Mouse (Mus musculus): ENCODE measurements at regions not wholly inside any gene's neighbourhood (a gene's known extent, or its start where the extent isn't known, plus 50 kb on each side); places are given as distances from the start of the nearest gene placed in this dataset.

GRCm38 (mm10) chr4:64632189-64632588 is 491.8 kb upstream of the Pappa start:
- no peak overlapping the region for H3K4me2 ChIP-seq
- no peaks in the 10 kb centered on the region for H3K9me3 ChIP-seq
- no peak overlapping the region for H3K4me3 ChIP-seq (replicated peaks)
- no peak for ATAC-seq (ENCODE audit: insufficient read depth, low FRiP score, low read depth)
- H3K4me1 ChIP-seq: no peaks in the 10 kb centered on the region
- no peaks in the 10 kb centered on the region for H3K27me3 ChIP-seq (replicated peaks)
- no peaks in the 10 kb centered on the region for H3K36me3 ChIP-seq
- no peak overlapping the region for H3K27ac ChIP-seq
- WGBS: 48% methylated on average over 1 of the region's 1 CpGs
- H3K9ac ChIP-seq: no peak overlapping the region

GRCm38 (mm10) chr4:64635256-64635962 is 488.6 kb upstream of the Pappa start:
- Histone ChIP-seq H3K27me3 (replicated peaks) (no peaks in the 10 kb centered on the region), H3K4me1 (no peaks in the 10 kb centered on the region), H3K9ac (no peak overlapping the region), H3K36me3 (no peaks in the 10 kb centered on the region), H3K27ac (no peak overlapping the region), H3K4me2 (no peak overlapping the region), H3K4me3 (replicated peaks) (no peak overlapping the region), H3K9me3 (no peaks in the 10 kb centered on the region)
- ATAC-seq (ENCODE audit: insufficient read depth, low FRiP score, low read depth): no peak
- 82% methylated on average over 2 of the region's 2 CpGs for WGBS

- no peak overlapping the region for H3K4me3 ChIP-seq (replicated peaks)
- no peak overlapping the region for H3K27ac ChIP-seq
- H3K4me2 ChIP-seq: no peak overlapping the region
- WGBS: 79% methylated on average over 3 of the region's 3 CpGs
- ATAC-seq (ENCODE audit: insufficient read depth, low FRiP score, low read depth): no peak
- H3K9ac ChIP-seq: no peak overlapping the region
- no peaks in the 10 kb centered on the region for H3K27me3 ChIP-seq (replicated peaks)
- no peaks in the 10 kb centered on the region for H3K4me1 ChIP-seq
- H3K9me3 ChIP-seq: no peaks in the 10 kb centered on the region
- H3K36me3 ChIP-seq: no peaks in the 10 kb centered on the region
Observed at GRCm38 (mm10) chr4:64640056-64640455, 483.9 kb upstream of the Pappa start.

- no peaks in the 10 kb centered on the region for H3K27me3 ChIP-seq (replicated peaks)
- WGBS: 76% methylated on average over 1 of the region's 1 CpGs
- ATAC-seq (ENCODE audit: insufficient read depth, low FRiP score, low read depth): no peak
- H3K9me3 ChIP-seq: no peaks in the 10 kb centered on the region
- no peak overlapping the region for H3K27ac ChIP-seq
- H3K36me3 ChIP-seq: no peaks in the 10 kb centered on the region
- no peaks in the 10 kb centered on the region for H3K4me1 ChIP-seq
- H3K4me3 ChIP-seq (replicated peaks): no peak overlapping the region
- no peak overlapping the region for H3K9ac ChIP-seq
- no peak overlapping the region for H3K4me2 ChIP-seq
Observed at GRCm38 (mm10) chr4:64640976-64641375, 483.0 kb upstream of the Pappa start.

GRCm38 (mm10) chr4:64645141-64645540 is 478.8 kb upstream of the Pappa start:
- 84% methylated on average over 2 of the region's 2 CpGs for WGBS
- Histone ChIP-seq H3K9ac (no peak overlapping the region), H3K27me3 (replicated peaks) (no peaks in the 10 kb centered on the region), H3K27ac (no peak overlapping the region), H3K9me3 (no peaks in the 10 kb centered on the region), H3K4me1 (no peaks in the 10 kb centered on the region), H3K4me2 (no peak overlapping the region), H3K36me3 (no peaks in the 10 kb centered on the region), H3K4me3 (replicated peaks) (no peak overlapping the region)
- ATAC-seq (ENCODE audit: insufficient read depth, low FRiP score, low read depth): no peak

- Histone ChIP-seq H3K9ac (no peak overlapping the region), H3K4me2 (no peak overlapping the region), H3K4me3 (replicated peaks) (no peak overlapping the region), H3K4me1 (no peaks in the 10 kb centered on the region), H3K27ac (no peak overlapping the region), H3K9me3 (no peaks in the 10 kb centered on the region), H3K36me3 (no peaks in the 10 kb centered on the region), H3K27me3 (replicated peaks) (no peaks in the 10 kb centered on the region)
- no peak for ATAC-seq (ENCODE audit: insufficient read depth, low FRiP score, low read depth)
- 75% methylated on average over 3 of the region's 3 CpGs for WGBS
Observed at GRCm38 (mm10) chr4:64654157-64654556, 469.8 kb upstream of the Pappa start.

GRCm38 (mm10) chr4:64655534-64655933 is 468.4 kb upstream of the Pappa start:
- no peak for ATAC-seq (ENCODE audit: insufficient read depth, low FRiP score, low read depth)
- no peaks in the 10 kb centered on the region for H3K4me1 ChIP-seq

GRCm38 (mm10) chr4:64663722-64664121 is 460.3 kb upstream of the Pappa start:
- Histone ChIP-seq H3K9me3 (no peaks in the 10 kb centered on the region), H3K4me2 (no peak overlapping the region), H3K36me3 (no peaks in the 10 kb centered on the region), H3K4me3 (replicated peaks) (no peak overlapping the region), H3K4me1 (no peaks in the 10 kb centered on the region), H3K27ac (no peak overlapping the region), H3K9ac (no peak overlapping the region), H3K27me3 (replicated peaks) (no peaks in the 10 kb centered on the region)
- no peak for ATAC-seq (ENCODE audit: insufficient read depth, low FRiP score, low read depth)
- 85% methylated on average over 2 of the region's 2 CpGs for WGBS

More at GRCm38 (mm10) chr4:64655534-64655933, 468.4 kb upstream of the Pappa start:
- H3K4me3 ChIP-seq (replicated peaks): no peak overlapping the region
- no peak overlapping the region for H3K4me2 ChIP-seq
- no peaks in the 10 kb centered on the region for H3K36me3 ChIP-seq
- H3K27me3 ChIP-seq (replicated peaks): no peaks in the 10 kb centered on the region
- H3K27ac ChIP-seq: no peak overlapping the region
- H3K9ac ChIP-seq: no peak overlapping the region
- no peaks in the 10 kb centered on the region for H3K9me3 ChIP-seq

- H3K9ac ChIP-seq: no peak overlapping the region
- no peak overlapping the region for H3K27ac ChIP-seq
- 70% methylated on average over 3 of the region's 3 CpGs for WGBS
- no peak overlapping the region for H3K4me3 ChIP-seq (replicated peaks)
- H3K4me2 ChIP-seq: no peak overlapping the region
- no peak for ATAC-seq (ENCODE audit: insufficient read depth, low FRiP score, low read depth)
- no peaks in the 10 kb centered on the region for H3K9me3 ChIP-seq
- H3K27me3 ChIP-seq (replicated peaks): no peaks in the 10 kb centered on the region
- H3K36me3 ChIP-seq: no peaks in the 10 kb centered on the region
- no peaks in the 10 kb centered on the region for H3K4me1 ChIP-seq
Observed at GRCm38 (mm10) chr4:64667998-64668397, 456.0 kb upstream of the Pappa start.

GRCm38 (mm10) chr4:64669722-64670121 is 454.3 kb upstream of the Pappa start:
- Histone ChIP-seq H3K27me3 (replicated peaks) (no peaks in the 10 kb centered on the region), H3K4me2 (no peak overlapping the region), H3K4me3 (replicated peaks) (no peak overlapping the region), H3K36me3 (no peaks in the 10 kb centered on the region), H3K9me3 (no peaks in the 10 kb centered on the region), H3K9ac (no peak overlapping the region), H3K27ac (no peak overlapping the region), H3K4me1 (no peaks in the 10 kb centered on the region)
- ATAC-seq (ENCODE audit: insufficient read depth, low FRiP score, low read depth): no peak
- 78% methylated on average over 2 of the region's 2 CpGs for WGBS

- Histone ChIP-seq H3K9me3 (no peaks in the 10 kb centered on the region), H3K4me2 (no peak overlapping the region), H3K9ac (no peak overlapping the region), H3K4me3 (replicated peaks) (no peak overlapping the region), H3K27ac (no peak overlapping the region), H3K36me3 (no peaks in the 10 kb centered on the region), H3K4me1 (no peaks in the 10 kb centered on the region), H3K27me3 (replicated peaks) (no peaks in the 10 kb centered on the region)
- 31% methylated on average over 6 of the region's 6 CpGs for WGBS
- ATAC-seq (ENCODE audit: insufficient read depth, low FRiP score, low read depth): no peak
Observed at GRCm38 (mm10) chr4:64676438-64676837, 447.5 kb upstream of the Pappa start.

GRCm38 (mm10) chr4:64676881-64677280 is 447.1 kb upstream of the Pappa start:
- 66% methylated on average over 5 of the region's 5 CpGs for WGBS
- Histone ChIP-seq H3K4me2 (no peak overlapping the region), H3K9ac (no peak overlapping the region), H3K4me3 (replicated peaks) (no peak overlapping the region), H3K36me3 (no peaks in the 10 kb centered on the region), H3K27me3 (replicated peaks) (no peaks in the 10 kb centered on the region), H3K4me1 (no peaks in the 10 kb centered on the region), H3K27ac (no peak overlapping the region), H3K9me3 (no peaks in the 10 kb centered on the region)
- no peak for ATAC-seq (ENCODE audit: insufficient read depth, low FRiP score, low read depth)

- Histone ChIP-seq H3K9ac (no peak overlapping the region), H3K27ac (no peak overlapping the region), H3K36me3 (no peaks in the 10 kb centered on the region), H3K4me2 (no peak overlapping the region), H3K9me3 (no peaks in the 10 kb centered on the region), H3K4me3 (replicated peaks) (no peak overlapping the region), H3K27me3 (replicated peaks) (no peaks in the 10 kb centered on the region), H3K4me1 (no peaks in the 10 kb centered on the region)
- no peak for ATAC-seq (ENCODE audit: insufficient read depth, low FRiP score, low read depth)
- WGBS: 66% methylated on average over 1 of the region's 1 CpGs
Observed at GRCm38 (mm10) chr4:64684654-64685053, 439.3 kb upstream of the Pappa start.
